Mouse (Mus musculus) lung, embryonic 16.5 days (tissue): ENCODE measurements around the gene Lrrfip1. TPM values are rescaled to one million over a fixed set of nuclear protein-coding genes. Genes with fewer than 3 reads are reported as not detected.

Experiments
- ATAC-seq: fragments of 200-750 bp; cut with Nextera tagmentation; 2 replicates; pipeline ENCODE4 v1.8.0; 2017; ENCODE audit warnings: low read depth, mild to moderate bottlenecking, moderate library complexity
- H3K27ac ChIP-seq: fragments of 300-500 bp; sonication (generic); 2 replicates; pipeline ENCODE4 v1.5.1; 2014; ENCODE audit warnings: mild to moderate bottlenecking, control low read depth, low read length
- H3K27me3 ChIP-seq: fragments of 300-500 bp; sonication (generic); 2 replicates; pipeline ENCODE4 v1.6.1; 2014; ENCODE audit warnings: low read depth, low read length, mixed read lengths; ENCODE audit not compliant: control insufficient read depth, insufficient read depth
- H3K36me3 ChIP-seq: fragments of 300-500 bp; sonication (generic); 2 replicates; pipeline ENCODE4 v1.6.1; 2014; ENCODE audit warnings: low read length; ENCODE audit not compliant: control insufficient read depth, insufficient read depth
- H3K4me1 ChIP-seq: fragments of 300-500 bp; sonication (generic); replicated peaks from 2 replicates; pipeline ENCODE4 v1.6.1; 2014; ENCODE audit warnings: low read length, mixed read lengths; ENCODE audit not compliant: control insufficient read depth, insufficient read depth
- H3K4me2 ChIP-seq: fragments of 300-500 bp; sonication (generic); 2 replicates; pipeline ENCODE4 v1.6.1; 2014; ENCODE audit warnings: low read depth, low read length, control low read depth
- H3K4me3 ChIP-seq: fragments of 300-500 bp; sonication (generic); 2 replicates; pipeline ENCODE4 v1.5.1; 2014; ENCODE audit warnings: mild to moderate bottlenecking, low read length, control low read depth
- H3K9ac ChIP-seq: fragments of 300-500 bp; sonication (generic); 2 replicates; pipeline ENCODE4 v1.6.1; 2014; ENCODE audit warnings: low read length, control low read depth
- H3K9me3 ChIP-seq: fragments of 300-500 bp; sonication (generic); 2 replicates; pipeline ENCODE4 v1.6.1; 2016; ENCODE audit warnings: low read length; ENCODE audit not compliant: control insufficient read depth
- WGBS: fragments of 180-500 bp; shearing (Covaris S2); extraction: QIAGEN DNeasy Blood & Tissue Kit; methylation state at CpG from one replicate; pipeline ENCODE4 v1.1.7; 2014; 5-methylcytosine and 5-hydroxymethylcytosine counted together
- polyA plus RNA-seq: library from polyadenylated mRNA; unstranded; fragments of >200 nt; fragmentation: Nextera tagmentation; extraction: Ambion mirVana; gene quantifications from 2 replicates; pipeline ENCODE4 v1.2.1, GENCODE M21; 2015

The Lrrfip1 gene
- polyA plus RNA-seq, 1 experiment from 2014 or later = 70.5 TPM

DNA sequence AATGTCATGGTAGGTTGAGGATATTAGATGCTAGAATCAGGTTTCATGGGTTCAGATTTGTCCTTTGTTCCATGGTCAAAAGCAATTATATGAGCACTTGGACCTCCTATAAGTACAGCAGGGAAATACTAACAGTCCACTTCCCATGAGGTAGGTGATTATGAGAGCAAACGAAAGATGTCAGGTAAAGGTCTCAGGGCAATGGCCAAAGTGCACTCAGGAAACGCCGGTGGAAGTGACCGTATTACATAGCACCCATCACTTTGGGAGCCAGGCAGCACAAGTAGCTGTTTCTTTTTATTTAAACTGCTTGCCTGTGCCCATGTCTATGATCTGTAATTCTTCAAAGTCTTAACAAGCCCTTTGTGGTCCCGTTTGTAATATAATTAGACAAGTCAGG lies 7.5 kb downstream of the Lrrfip1 start:
- Histone ChIP-seq H3K4me1 (peaks cover 7% of the 10 kb centered on the region; the same call in 1 of the 2 replicates), H3K27ac (no peak overlapping the region), H3K4me2 (no peak overlapping the region), H3K4me3 (no peak overlapping the region), H3K9ac (no peak overlapping the region), H3K36me3 (no peaks in the 10 kb centered on the region), H3K9me3 (no peaks in the 10 kb centered on the region), H3K27me3 (no peaks in the 10 kb centered on the region)
- 45% methylated on average over 5 of the region's 5 CpGs for WGBS
- no peak for ATAC-seq

GRCm38 (mm10) chr1:91006708-91007107 lies 8.2 kb downstream of the Lrrfip1 start:
- WGBS = 60% methylated on average over 9 of the region's 9 CpGs
- Histone ChIP-seq H3K36me3 (no peaks in the 10 kb centered on the region), H3K27me3 (no peaks in the 10 kb centered on the region), H3K4me3 (no peak overlapping the region), H3K27ac (no peak overlapping the region), H3K9me3 (no peaks in the 10 kb centered on the region), H3K9ac (no peak overlapping the region), H3K4me2 (no peak overlapping the region), H3K4me1 (0 out of 2 replicates have a peak, but pooled peaks cover 7% of the 10 kb centered on the region)
- no peak for ATAC-seq

DNA sequence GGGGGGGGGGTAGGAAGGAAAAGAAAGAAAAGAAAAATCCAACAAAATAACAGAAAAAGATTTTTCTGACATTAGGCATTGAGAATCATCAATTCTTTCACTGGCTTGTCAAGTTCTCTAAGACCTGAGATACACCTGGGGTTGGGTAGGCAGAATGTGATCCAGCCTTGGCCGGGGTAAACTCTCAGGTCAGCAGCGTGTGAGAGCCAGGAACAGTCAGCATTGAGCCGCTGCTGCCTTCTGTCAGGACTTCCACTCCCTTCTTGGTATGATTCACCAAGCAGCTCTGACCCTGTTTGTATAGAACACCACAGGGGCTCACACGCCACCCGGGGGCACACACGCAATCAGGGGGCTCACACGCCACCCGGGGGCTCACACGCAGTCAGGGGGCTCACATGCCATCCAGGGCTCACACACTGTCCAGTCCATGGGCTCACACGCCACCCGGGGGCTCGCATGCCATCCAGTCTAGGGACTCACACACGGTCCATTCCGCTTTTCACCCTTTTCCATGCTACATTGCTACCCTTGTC lies 9.7 kb downstream of the Lrrfip1 start:
- Histone ChIP-seq H3K4me1 (0 out of 2 replicates have a peak, but pooled peaks cover 10% of the 10 kb centered on the region), H3K27me3 (no peaks in the 10 kb centered on the region), H3K36me3 (no peaks in the 10 kb centered on the region), H3K9me3 (no peaks in the 10 kb centered on the region), H3K9ac (no peak overlapping the region), H3K27ac (no peak overlapping the region), H3K4me2 (no peak overlapping the region), H3K4me3 (no peak overlapping the region)
- no peak for ATAC-seq
- WGBS = 90% methylated on average over 14 of the region's 14 CpGs

- H3K27me3 ChIP-seq = no peaks in the 10 kb centered on the region
- no peak overlapping the region for H3K9ac ChIP-seq
- ATAC-seq = no peak
- H3K4me3 ChIP-seq = no peak overlapping the region
- H3K9me3 ChIP-seq = no peaks in the 10 kb centered on the region
- H3K4me2 ChIP-seq = no peak overlapping the region
- 0 out of 2 replicates have a peak, but pooled peaks cover 10% of the 10 kb centered on the region for H3K4me1 ChIP-seq
- WGBS = 79% methylated on average over 9 of the region's 9 CpGs
- H3K36me3 ChIP-seq = no peaks in the 10 kb centered on the region
- no peak overlapping the region for H3K27ac ChIP-seq
These were observed 10.2 kb downstream of the Lrrfip1 start for GRCm38 (mm10) chr1:91008746-91009145.

GRCm38 (mm10) chr1:91009266-91009665 lies 10.7 kb downstream of the Lrrfip1 start:
- Histone ChIP-seq H3K27ac (no peak overlapping the region), H3K9me3 (no peaks in the 10 kb centered on the region), H3K9ac (no peak overlapping the region), H3K27me3 (no peaks in the 10 kb centered on the region), H3K4me3 (no peak overlapping the region), H3K4me1 (0 out of 2 replicates have a peak, but pooled peaks cover 14% of the 10 kb centered on the region), H3K36me3 (no peaks in the 10 kb centered on the region), H3K4me2 (no peak overlapping the region)
- ATAC-seq = no peak
- 68% methylated on average over 6 of the region's 6 CpGs for WGBS

GRCm38 (mm10) chr1:91010216-91010615 lies 11.7 kb downstream of the Lrrfip1 start:
- Histone ChIP-seq H3K9ac (no peak overlapping the region), H3K4me3 (no peak overlapping the region), H3K27me3 (no peaks in the 10 kb centered on the region), H3K27ac (no peak overlapping the region), H3K36me3 (no peaks in the 10 kb centered on the region), H3K9me3 (no peaks in the 10 kb centered on the region), H3K4me1 (0 out of 2 replicates have a peak, but pooled peaks cover 14% of the 10 kb centered on the region), H3K4me2 (no peak overlapping the region)
- WGBS = 55% methylated on average over 7 of the region's 7 CpGs
- ATAC-seq = no peak

DNA sequence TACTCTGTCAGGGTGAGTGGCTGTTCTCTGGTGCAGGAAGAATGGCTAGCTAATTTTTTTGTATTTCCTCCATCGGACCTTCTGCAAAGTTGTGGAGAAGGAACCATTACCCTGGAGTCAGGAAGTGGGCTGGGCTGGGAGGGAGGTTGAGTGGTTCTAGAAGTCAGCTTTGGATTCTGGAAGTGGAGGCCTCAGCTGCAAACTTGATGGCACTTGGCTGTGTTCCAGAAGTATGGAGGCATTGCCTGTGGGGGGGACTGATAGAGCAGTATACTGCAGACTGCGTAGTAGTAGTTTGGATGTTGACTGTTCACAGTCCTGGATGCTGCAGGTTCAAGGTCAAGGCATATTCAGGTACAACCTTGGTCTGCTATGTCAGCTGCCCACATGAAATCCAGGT lies 12.2 kb downstream of the Lrrfip1 start:
- peak; percentile 12; the same call in 1 of the 2 replicates for ATAC-seq
- no peak overlapping the region for H3K4me2 ChIP-seq
- H3K9ac ChIP-seq = no peak overlapping the region
- H3K27ac ChIP-seq = no peak overlapping the region
- H3K9me3 ChIP-seq = no peaks in the 10 kb centered on the region
- no peak overlapping the region for H3K4me3 ChIP-seq
- 59% methylated on average over 2 of the region's 2 CpGs for WGBS
- no peaks in the 10 kb centered on the region for H3K27me3 ChIP-seq
- no peaks in the 10 kb centered on the region for H3K36me3 ChIP-seq
- 0 out of 2 replicates have a peak, but pooled peaks cover 14% of the 10 kb centered on the region for H3K4me1 ChIP-seq

- Histone ChIP-seq H3K9me3 (no peaks in the 10 kb centered on the region), H3K4me2 (no peak overlapping the region), H3K27me3 (no peaks in the 10 kb centered on the region), H3K36me3 (no peaks in the 10 kb centered on the region), H3K27ac (no peak overlapping the region), H3K9ac (no peak overlapping the region), H3K4me1 (0 out of 2 replicates have a peak, but pooled peaks cover 14% of the 10 kb centered on the region), H3K4me3 (no peak overlapping the region)
- WGBS = 80% methylated on average over 3 of the region's 3 CpGs
- ATAC-seq = no peak
These were observed 12.8 kb downstream of the Lrrfip1 start for GRCm38 (mm10) chr1:91011336-91011735.

DNA sequence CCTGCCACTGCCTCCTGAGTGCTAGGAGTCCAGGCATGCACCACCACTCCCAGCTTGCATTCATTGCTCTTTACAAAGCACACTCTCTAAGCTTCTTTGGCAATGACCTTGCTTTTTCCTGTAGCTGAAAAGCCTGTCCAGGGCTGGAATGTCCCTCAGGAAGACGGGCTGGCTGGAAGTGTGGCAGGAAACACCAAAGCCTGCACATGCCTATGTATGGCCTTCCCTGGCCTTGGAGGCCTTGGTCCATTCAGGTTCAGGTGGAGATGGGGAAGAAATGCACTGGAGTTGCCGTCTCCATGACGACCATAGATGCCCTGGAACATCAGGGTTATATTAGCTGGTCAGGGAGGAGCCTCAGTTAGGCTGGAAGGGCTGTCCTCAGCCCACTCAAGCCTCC lies 15.3 kb downstream of the Lrrfip1 start:
- ATAC-seq = peak; percentile 44; the same call in 1 of the 2 replicates
- no peaks in the 10 kb centered on the region for H3K36me3 ChIP-seq

More for the DNA sequence above, 15.3 kb downstream of the Lrrfip1 start:
- no peak overlapping the region for H3K4me2 ChIP-seq
- H3K4me3 ChIP-seq = no peak overlapping the region
- H3K27me3 ChIP-seq = no peaks in the 10 kb centered on the region
- H3K9me3 ChIP-seq = no peaks in the 10 kb centered on the region
- H3K4me1 ChIP-seq = peaks cover 21% of the 10 kb centered on the region; the same call in 1 of the 2 replicates
- WGBS = 57% methylated on average over 3 of the region's 3 CpGs
- H3K27ac ChIP-seq = peak overlapping the region; percentile 52; the same call in 1 of the 2 replicates
- H3K9ac ChIP-seq = no peak overlapping the region
